9 mouse cellular contexts compared by ENCODE assay signal in the genomic region with DNA sequence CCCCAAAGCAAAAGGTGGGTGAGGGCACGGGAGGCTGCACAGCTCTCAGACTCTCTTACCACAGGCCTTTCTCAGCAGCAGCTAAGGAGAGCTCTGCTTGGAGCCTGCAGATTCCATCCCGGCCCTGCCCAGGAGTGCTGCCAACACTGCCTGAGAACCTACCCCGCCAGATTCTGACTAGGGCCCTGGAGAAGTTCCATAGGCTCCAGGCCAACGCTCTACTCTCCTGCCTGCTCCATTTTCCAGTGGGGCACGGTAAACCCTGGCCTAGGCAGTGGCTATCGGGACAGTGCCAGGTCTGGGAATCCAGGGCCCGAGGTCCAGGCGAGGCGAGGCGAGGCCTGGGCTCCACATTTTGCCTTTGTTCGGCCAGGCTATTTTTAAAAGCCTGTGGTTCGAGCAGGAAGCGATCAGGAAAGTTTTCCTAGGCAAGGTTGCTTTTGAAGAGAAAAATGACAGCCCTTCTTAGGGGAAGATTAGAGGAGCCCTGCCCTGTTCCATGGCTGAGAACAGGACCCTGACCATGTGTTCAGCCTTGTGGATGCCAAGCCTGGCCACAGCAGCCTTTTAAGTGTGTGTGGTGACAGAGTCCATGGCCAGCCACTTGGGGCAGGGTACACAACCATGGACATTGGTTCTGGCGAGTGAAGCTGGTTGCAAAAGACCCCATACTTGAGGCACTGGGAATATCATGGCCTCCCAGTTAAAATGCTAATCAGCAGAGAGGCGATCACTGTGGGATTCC.
DNase-seq lines count a peak whose midpoint lies in the region; ATAC-seq and TF ChIP-seq lines count a peak whose summit lies in the region.
"Had no signal": no experiment of that assay in that cellular context is flagged by ENCODE, and none has a peak within 500 bp of the region (broad histone marks: within the 10 kb centered on the region; RNA-seq: fewer than 3 reads in every experiment).

No protein-coding gene starts in this region.

- no peak overlapping the region for H3K4me3 ChIP-seq in heart, adult 2 months
- H3K4me3 ChIP-seq in kidney, embryonic 15.5 days (replicated peaks) = no peak overlapping the region
- H3K4me3 ChIP-seq in limb, embryonic 10.5 days = no peak overlapping the region

- intact Hi-C loops in heart, adult 2 months (cut with DNase I) = loop anchor here (5.0 kb wide), 1 partner anchor 37 kb away; no protein-coding TSS in a partner anchor

- no peak for TF ChIP-seq EP300 in heart, adult 2 months (IDR thresholded peaks at IDR 0.05; ENCODE audit: insufficient read depth, low read depth, low read length)

- no peaks in the 10 kb centered on the region for H3K9me3 ChIP-seq in kidney, embryonic 15.5 days (replicated peaks)
- H3K9me3 ChIP-seq in limb, embryonic 10.5 days (replicated peaks) = no peaks in the 10 kb centered on the region

- H3K4me2 ChIP-seq in kidney, embryonic 15.5 days = no peak overlapping the region

- H3K36me3 ChIP-seq in heart, adult 2 months (ENCODE audit: control insufficient read depth, insufficient read depth, low read length) = peaks cover 5% of the 10 kb centered on the region
- peaks cover 77% of the 10 kb centered on the region for H3K36me3 ChIP-seq in kidney, embryonic 15.5 days
- H3K36me3 ChIP-seq in limb, embryonic 10.5 days = peaks cover 100% of the 10 kb centered on the region

- ATAC-seq in kidney, embryonic 15.5 days (replicated peaks; ENCODE audit: low FRiP score) = no peak
- ATAC-seq in megakaryocyte, adult 5-6 weeks (ENCODE audit: poor library complexity, severe bottlenecking) = no peak
- no peak for ATAC-seq in CD4-positive, CD25-positive, alpha-beta regulatory T cell, adult 4 months

- no peak for TF ChIP-seq CTCF in brain, embryonic 14.5 days (IDR thresholded peaks at IDR 0.05; ENCODE audit: borderline replicate concordance, extremely low read depth, insufficient read depth, insufficient read length)
- peak; percentile 39 for TF ChIP-seq CTCF in heart, adult 2 months (IDR thresholded peaks at IDR 0.05)

- TF ChIP-seq POLR2A in brain, embryonic 14.5 days (IDR thresholded peaks at IDR 0.05; ENCODE audit: borderline replicate concordance, extremely low read depth, insufficient read depth, insufficient read length, poor library complexity, severe bottlenecking) = no peak
- no peak for TF ChIP-seq POLR2A in heart, adult 2 months (IDR thresholded peaks at IDR 0.05; ENCODE audit: insufficient read depth, low read depth, low read length)

- H3K27ac ChIP-seq in heart, adult 2 months = peak overlapping the region; percentile 78
- H3K27ac ChIP-seq in kidney, embryonic 15.5 days = peak overlapping the region; percentile 84
- H3K27ac ChIP-seq in limb, embryonic 10.5 days = peak overlapping the region; percentile 57; the same call in 1 of the 2 replicates
- H3K27ac ChIP-seq: macrophage had no signal

- H3K27me3 ChIP-seq in heart, adult 2 months (ENCODE audit: control insufficient read depth, insufficient read depth, low read length) = no peaks in the 10 kb centered on the region
- no peaks in the 10 kb centered on the region for H3K27me3 ChIP-seq in kidney, embryonic 15.5 days
- no peaks in the 10 kb centered on the region for H3K27me3 ChIP-seq in limb, embryonic 10.5 days (ENCODE audit: low read depth, poor library complexity, severe bottlenecking)

- H3K4me1 ChIP-seq in heart, adult 2 months (ENCODE audit: control insufficient read depth, insufficient read depth, low read length) = peaks cover 41% of the 10 kb centered on the region
- H3K4me1 ChIP-seq in kidney, embryonic 15.5 days = peaks cover 47% of the 10 kb centered on the region
- no peaks in the 10 kb centered on the region for H3K4me1 ChIP-seq in limb, embryonic 10.5 days

- WGBS in heart, adult 2 months = 9% methylated on average over 15 of the region's 15 CpGs
- WGBS in kidney, embryonic 15.5 days = 74% methylated on average over 15 of the region's 15 CpGs
- WGBS in limb, embryonic 10.5 days = 90% methylated on average over 15 of the region's 15 CpGs

- DNase-seq in brain, embryonic 14.5 days (ENCODE audit: low read depth) = peak; percentile 85
- peak; percentile 95 to 97 for DNase-seq in cerebellum, postnatal 25 days
- peak; percentile 88 to 92 for DNase-seq in heart, adult 2 months
- no peak for DNase-seq in limb, embryonic 10.5 days (ENCODE audit: low spot score)
- DNase-seq in right cerebral cortex, postnatal 14 days = peak; percentile 83

- H3K9ac ChIP-seq in heart, adult 2 months (ENCODE audit: low read depth, low read length) = peak overlapping the region; percentile 12
- no peak overlapping the region for H3K9ac ChIP-seq in kidney, embryonic 15.5 days

- no peaks in the 10 kb centered on the region for H3K79me2 ChIP-seq in heart, adult 2 months (replicated peaks; ENCODE audit: control insufficient read depth, insufficient read depth, low read length)
